Mouse (Mus musculus): Measurements from ENCODE around the gene Kcnj6.

Kcnj6 gene

DNA sequence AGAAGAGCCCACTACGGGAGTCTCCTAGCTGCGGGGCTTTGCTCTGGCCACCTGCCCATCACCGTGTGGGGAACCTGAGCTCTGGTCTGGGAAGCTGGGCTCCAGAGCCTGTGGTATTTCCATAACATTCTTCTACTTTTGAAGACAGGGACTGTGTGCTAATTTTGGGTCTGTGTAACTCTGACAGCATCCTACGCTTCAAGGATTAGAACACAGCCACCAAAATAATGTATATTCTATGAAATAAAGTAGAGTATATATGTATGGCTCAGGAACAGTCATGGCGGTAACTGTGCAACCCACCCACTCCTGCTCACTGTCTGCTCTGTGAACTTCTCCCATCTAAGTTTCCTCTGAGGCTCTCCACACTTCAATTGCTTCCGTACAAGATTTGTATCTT lies 229.9 kb downstream of the Kcnj6 start:
- DNase-seq (ENCODE audit: low spot score) = no peak

DNA sequence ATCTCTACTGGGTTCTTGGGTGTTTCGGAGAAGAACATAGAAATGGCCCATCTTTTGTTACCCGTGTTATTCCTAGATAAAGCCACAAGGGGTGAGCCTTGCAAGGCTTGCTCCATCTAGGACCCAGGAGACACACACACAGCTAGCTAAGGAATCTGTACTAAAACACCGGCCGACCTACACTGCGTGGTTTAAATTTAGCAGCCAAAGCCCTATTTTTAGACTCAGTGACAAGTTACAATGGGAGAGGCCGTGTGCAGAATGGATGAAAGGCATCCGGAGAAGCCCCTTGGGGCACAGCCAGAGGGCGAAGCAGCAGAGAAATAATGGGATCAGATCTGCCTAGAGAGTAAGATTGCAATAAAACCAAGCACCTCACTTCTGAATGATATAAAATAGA lies 232.4 kb downstream of the Kcnj6 start:
- no peak for DNase-seq (ENCODE audit: low spot score)

DNA sequence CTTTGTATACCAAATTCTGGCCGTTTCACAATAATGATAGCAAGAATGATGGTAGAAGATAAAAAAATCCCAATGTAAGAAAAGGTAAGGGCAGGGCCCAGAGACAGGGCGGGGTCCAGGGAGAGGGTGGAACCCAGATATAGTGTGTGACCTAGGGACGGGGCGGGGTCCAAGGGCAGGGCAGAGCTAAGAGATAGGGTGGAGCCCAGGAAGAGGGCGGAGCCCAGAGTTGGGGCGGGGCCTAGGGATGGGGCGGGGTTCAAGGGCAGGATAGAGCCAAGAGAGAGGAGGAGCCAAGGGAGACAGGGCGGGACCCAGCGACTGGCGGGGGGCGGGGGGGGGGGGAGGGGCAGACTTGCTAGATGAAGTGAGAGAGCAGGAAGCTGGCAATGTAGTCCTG lies 236.8 kb downstream of the Kcnj6 start:
- no peak for DNase-seq (ENCODE audit: low spot score)

DNA sequence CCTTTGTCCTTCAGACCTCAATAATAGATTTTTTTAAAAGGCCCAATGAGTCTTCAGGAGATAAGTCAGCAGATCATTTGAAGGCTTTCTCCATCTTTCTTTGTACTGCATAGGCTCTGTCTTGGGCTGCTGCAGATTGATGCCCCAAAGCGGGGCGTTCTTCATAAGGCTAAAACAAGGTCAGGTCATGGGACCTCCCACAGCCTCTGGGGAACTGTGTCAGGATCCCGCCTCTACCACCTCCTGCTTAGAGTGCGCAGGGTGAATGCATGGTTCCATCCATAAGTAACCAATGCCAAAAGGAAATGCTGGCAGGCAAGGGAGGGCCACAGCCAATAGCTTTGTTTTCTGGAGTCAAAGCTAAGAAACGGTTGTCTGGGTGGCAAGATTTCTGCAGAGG lies 237.7 kb downstream of the Kcnj6 start:
- no peak for DNase-seq (ENCODE audit: low spot score)

DNA sequence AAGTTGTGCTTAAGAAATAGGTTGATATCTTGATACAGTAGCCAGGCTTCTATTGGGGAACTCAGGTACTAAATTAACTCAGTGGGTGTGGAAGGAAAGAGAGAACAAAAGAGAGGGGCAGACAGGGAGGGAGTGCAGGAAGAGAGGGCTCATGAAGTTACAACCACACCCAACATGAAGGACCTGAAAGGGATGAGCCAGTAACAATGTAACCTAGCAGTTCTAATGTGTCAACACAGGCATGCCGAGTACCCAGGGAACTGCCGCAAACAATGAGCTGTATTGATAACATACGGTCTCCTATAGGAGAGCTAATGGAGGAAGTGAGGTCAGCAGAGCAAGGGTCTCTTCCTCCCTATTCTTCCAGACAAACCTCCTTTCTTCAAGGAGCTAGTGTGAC lies 238.9 kb downstream of the Kcnj6 start:
- DNase-seq (ENCODE audit: low spot score) = no peak

DNA sequence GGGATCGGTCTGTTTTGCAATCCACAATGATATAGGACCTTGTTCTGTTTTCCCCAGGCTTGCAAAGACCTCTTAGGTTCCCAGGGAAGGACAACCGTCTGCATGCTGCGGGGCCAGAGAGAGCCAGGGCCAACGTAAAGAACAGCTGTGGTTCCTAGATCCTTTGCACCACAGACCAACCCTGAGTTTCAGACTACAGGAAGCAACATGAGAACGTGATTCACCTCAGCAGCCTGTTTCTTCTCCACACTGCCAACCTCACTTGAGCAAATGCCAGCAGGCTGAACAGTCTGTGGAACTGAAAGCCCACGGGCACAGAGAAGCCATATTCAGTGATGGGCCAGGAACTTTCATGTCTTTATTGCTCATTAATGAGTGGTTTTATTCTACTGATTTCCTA lies 241.1 kb downstream of the Kcnj6 start:
- no peak for DNase-seq (ENCODE audit: low spot score)

DNA sequence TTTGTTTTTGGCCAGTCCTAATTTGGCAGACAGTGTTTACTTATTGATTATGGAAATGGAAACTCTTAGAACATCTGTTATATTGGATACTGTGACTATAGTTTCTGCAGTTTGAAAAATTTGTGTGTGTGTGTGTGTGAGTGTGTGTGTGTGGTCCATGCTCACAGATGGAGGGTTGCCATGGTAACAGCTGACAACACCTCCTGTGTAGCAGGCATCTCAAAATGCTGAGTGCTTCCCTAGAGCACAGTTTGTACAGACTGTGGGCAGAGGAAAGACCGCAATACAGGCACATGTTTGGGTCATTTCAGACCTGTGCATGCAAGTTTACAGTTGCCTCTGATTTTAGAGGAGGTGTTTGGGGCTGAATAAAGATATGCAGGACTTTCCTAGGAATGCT lies 244.0 kb downstream of the Kcnj6 start:
- no peak for DNase-seq (ENCODE audit: low spot score)

DNA sequence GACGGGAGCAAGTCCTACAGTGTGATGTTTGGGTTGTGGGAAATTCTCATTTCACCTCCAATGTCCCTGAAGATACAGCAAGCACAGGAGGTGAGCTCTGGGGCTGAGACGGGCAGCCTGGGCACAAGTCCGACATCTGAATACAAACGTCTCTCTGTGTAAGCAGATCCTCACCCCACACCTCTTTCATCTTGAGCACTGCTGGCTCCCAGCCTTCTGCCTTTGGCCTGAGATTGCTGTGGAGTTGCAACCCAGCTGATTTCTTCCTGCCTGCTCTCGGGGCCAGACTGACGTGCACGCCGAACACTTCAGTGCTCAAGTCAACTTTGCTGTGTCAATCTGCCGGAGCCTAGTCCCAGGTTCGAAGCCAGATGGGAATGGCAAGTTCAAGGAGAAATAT lies 244.7 kb downstream of the Kcnj6 start:
- no peak for DNase-seq (ENCODE audit: low spot score)

DNA sequence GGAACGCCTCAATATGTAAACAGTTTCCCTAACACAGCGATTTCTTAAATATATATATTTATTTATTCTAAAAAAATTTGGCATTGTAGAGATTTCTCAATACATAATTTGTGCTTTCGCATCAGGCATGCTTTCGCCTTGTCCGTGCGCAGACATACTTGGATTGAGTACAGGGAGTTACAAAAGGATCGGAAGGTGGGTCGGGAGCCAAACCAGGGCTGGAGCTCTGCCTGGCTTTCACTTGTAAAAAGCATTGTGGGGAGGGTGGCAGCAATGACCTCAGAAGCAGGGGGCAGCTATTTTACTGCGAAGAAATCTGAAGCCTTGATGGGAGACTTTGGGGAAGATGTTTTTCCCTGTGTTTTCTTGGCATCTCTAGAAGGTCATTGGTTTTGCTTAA lies 252.5 kb downstream of the Kcnj6 start:
- DNase-seq (ENCODE audit: low spot score) = no peak

DNA sequence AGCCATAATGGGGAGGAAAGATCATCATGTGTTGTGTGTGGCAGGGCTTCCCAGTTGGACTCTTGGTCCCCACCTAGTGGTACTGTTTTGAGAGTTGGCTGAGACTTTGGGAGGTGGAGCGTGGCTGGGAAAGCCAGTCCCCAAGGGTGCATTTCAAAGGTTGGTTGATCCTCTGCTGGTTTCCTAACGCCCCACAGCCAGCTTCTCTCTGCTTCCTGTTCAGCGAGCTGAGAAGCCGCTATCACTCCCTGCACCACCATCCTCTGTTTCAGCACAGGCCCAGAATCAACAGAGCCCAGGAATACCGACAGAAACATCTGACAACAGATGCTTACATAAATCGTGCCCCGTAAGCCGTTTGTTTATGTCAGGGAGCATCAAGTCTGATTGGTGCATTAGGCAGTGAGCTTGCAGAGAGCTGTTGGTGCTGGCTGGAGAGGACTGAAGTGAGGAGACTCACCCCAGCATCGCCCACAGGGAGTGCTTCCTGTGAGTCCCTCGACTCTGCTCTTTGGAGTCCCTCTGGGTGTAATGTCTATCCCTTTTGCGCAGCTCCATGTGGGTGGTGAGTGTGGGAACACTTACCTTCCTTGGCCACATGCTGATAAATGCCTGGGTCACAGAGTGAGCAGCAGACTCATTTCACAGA lies 253.5 kb downstream of the Kcnj6 start:
- no peak for DNase-seq (ENCODE audit: low spot score)

DNA sequence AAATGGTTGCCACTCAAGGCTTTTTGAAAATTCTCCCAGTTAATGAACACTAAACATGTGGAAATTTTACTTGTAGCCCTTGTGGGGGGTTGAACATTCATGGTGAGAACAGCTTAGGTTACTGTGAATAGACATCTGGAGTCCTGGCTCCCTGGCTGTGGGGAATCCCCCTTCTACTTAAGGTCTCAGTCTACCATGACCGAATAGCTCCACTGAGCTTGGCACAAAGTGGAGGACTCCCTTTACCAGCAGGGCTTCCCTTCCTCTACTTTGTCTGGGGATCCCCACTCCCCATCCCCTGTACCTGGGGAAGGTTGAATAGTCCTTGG lies 260.2 kb downstream of the Kcnj6 start:
- no peak for DNase-seq (ENCODE audit: low spot score)

DNA sequence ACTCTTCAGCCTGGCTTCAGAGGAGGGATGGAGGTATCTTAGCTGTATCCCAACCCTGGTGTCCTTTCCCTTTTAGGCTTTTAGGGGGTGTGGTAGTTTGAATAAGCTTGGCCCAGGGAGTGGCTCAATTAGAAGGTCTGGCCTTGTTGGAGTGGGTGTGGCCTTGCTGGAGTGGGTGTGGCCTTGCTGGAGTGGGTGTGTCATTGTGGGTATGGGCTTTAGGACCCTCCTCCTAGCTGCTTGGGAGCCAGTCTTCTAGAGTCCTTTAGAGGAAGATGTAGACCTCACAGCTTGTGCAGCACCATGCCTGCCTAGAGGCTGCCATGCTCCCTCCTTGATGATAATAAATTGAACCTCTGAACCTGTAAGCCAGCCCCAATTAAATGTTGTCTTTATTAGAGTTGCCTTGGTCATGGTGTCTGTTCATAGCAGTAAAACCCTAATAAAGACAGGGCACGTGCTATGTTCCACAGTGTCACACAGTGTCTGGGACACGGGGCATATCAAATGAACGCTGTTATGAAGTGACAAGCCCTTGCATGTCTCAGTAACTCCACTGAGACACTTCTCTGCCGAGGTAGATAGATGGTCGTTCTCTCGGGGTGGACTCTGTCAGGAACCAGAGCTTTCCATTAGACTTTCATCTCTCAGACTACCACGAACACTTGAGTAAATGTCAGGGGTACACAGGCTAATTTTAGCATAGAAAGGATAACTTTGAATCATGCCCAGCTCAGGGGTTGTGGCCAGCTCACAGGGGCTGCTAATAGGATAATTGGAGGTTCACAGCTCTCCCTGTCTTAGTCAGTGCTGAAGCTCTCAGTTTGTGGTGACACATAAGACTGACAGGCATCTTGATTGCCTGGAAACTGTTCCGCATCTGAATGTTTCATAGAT lies 260.8 kb downstream of the Kcnj6 start:
- no peak for DNase-seq (ENCODE audit: low spot score)

DNA sequence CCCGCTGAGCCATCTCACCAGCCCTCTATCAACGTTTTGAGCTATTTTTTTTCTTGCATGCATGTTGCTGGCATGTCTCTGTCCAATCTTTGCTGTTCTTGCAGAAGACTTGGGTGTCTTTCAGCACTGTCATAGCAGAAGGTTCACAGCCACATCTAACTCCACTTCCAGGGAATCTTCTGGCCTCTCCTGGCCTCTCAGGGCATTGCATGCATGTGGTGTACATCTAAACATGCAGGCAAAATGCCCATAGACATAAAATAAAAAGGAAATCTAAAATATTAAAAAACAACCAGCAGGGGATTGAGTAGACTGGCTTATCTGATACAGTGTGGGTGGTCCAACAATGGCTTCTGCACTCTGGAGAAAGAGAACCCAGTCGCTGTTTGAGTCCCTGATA lies 262.0 kb downstream of the Kcnj6 start:
- DNase-seq (ENCODE audit: low spot score) = no peak

DNA sequence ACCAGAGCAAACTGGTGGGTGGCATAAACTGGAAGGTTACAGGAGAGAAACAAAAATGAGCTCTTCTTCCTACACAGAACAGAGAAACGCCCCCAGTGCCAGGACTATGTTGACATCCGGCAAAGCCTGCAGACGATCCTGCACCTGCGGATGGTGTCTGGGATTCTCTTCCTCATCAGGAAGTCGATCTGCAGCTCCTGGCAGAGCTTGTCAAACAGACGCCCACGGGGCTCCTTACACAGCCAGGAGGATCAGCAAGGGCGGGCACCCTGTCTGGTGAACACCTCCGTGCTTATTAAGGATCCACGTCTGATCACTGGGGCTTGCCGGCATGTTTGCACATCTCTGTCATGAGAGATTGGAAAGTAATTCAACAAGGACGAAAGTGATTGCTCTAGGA lies 266.5 kb downstream of the Kcnj6 start:
- DNase-seq (ENCODE audit: low spot score) = no peak

DNA sequence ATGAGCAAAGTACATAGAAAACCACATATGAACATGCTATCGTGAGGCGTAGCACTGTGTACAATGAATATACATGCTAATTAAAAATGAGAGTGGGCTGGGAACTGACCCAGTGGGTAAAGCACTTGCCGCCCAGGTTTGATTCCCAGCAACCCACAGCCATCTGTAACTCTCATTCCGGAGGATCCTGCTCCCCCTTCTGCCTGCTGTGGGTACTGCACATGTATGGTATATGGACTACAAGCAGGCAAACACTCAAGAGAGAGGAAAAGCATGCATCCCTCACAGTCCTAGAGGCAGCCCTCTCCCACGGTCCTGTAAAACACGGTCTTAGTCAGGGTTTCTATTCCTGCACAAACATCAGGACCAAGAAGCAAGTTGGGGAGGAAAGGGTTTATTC lies 268.3 kb downstream of the Kcnj6 start:
- DNase-seq (ENCODE audit: low spot score) = no peak

DNA sequence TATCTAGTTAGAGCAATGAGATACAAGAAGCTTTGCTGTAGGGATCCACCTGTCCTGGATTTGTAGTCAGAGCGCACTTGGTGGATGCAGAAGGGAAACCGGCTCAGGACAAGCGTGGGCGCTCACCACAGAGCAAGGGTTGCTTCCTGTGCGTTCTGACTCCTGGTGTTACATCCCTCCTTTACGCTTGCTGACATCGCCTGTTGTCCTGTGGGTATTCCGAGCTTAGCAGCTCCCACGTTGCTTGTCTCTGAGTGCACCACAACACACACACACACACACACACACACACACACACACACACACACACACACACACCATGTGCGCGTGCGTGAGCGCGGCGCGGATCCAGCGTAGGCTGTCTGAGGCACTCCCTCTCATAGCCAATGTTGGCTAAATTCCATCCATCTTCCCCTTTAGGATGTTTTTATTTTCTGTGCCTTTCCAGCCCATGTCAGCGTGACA lies 272.7 kb downstream of the Kcnj6 start:
- DNase-seq (ENCODE audit: low spot score) = no peak

DNA sequence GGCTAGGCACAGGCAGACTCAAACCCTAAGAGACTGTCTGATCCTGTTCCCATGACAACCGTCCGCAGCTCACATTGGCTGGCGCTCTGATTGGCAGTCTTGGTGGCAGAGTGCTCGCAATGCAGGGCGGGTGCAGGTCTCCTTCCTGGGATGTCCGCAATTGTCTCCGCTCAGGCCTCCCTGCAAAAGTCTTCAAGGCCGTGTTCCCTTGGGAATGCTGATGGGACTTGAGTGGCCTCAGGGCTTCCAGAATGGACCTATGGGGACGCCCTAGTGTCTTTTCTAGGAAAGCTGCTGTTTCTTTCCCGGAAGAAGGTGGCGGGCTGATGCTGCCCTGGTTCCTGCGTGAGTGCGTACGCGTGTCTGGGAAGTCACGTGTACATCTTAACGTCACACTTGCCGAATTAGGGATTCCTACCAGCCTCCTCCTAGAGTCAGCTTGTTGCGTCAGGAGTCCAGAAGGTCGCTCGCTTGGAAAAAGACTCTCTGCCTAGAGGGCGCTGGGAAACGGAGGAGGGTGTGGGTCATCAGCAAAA lies 273.4 kb downstream of the Kcnj6 start:
- DNase-seq (ENCODE audit: low spot score) = peak; percentile 58

DNA sequence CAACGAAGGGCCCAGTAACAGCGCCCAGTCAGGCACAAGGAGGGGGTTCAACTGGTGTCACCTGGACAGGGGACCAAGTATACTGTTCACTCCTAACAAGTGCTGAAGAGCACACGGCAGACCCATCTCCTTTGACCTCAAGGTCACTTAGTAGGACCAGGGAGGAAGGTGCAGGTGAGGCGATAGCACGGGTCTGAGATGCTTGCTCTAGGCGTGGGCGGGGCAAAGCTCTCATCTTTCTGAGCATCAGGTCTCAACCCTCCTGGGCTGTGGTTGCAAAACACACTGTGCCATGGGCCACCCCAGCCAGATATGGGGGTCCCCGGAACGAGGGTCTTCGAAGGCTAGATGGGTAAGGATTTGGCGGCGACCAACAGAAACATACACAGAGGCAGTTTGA lies 274.6 kb downstream of the Kcnj6 start:
- no peak for DNase-seq (ENCODE audit: low spot score)

DNA sequence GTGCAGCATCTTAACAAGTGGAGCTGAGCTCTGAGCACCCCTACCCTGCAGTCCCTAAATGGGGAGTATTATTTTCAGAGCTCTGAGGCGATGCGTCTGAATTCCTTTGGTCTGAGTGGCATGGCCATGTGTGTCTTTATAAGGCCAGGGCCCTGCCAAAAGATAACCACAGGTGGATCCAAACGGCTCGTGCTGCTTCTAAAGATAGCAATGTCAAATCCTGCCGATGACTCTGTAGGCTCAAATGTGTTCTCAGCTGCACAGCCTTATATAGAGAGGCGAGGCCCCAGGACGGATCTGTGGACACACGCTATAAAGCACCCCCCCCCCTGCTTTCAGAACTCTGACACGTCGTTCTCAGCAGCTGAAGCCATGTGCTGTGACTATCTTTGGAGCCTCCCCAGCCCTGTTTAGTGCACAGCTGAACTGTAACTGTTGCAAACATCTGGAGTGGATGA lies 275.9 kb downstream of the Kcnj6 start:
- DNase-seq (ENCODE audit: low spot score) = no peak

DNA sequence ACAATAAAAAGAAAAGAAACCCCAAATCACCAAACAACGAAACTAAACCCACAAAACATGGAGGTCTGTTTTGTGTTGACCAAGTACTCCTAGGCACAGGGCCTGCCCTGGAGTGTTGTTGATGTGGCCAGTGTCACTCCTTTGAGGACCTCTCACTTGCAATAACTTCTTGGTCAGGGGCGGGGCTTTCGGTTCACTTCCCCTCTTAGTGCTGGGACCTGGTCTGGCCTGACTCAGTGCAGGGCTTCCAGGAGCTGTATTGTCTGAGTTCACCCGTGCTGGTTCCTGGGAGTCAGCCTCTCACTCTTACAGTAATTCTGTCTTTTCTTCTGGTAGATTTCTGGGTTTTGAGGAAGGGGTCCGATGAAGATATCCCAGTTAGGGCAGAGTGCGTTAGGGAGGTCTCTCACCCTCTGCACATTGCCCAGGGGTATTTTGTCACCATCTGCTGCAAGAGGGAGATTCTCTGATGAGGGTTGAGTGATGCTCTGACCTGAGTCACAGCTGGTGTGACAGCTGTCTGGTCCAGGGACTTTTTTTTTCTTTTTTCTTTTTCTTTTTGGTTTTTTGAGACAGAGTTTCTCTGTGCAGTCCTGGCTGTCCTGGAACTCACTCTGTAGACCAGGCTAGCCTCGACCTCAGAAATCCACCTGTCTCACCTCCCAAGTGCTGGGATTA lies 276.9 kb downstream of the Kcnj6 start:
- DNase-seq (ENCODE audit: low spot score) = no peak

DNA sequence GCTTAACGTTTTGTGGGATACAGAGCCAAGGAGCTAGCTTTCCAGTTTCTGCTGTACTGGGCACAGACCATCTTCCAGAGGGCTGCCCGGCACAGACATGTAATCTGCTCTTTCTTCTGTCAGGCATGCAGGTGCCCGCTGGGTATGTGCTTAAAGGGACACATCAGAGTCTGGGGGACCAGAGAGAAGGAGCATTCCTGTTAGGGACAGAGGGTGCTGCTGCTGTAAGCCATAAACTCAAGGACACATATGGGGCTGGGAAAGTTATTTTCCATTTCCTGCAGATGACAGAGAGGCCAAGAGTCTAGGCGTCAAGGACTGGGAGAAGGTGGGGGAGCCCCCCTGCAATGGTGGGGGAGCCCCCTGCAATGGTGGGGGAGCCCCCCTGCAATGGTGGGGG lies 278.0 kb downstream of the Kcnj6 start:
- DNase-seq (ENCODE audit: low spot score) = no peak

DNA sequence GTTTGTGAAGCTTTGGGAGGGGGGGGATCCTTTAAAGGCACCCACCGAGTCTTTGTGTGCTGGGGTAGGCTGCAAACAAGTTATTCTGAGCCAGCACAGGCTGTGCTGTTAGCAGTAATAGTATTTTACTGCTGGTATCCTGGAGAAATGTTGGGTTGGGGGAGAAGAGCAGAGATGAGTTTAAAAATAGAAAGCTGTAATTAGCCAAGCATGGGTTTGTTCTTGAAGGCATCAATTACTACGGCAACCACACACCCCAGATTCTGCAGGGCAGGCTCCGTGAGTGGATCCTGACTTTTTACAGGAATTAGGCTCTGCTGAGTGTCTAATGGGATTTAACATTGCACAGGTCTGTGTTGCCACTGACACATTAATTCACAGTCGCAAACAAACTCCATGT lies 278.6 kb downstream of the Kcnj6 start:
- no peak for DNase-seq (ENCODE audit: low spot score)

DNA sequence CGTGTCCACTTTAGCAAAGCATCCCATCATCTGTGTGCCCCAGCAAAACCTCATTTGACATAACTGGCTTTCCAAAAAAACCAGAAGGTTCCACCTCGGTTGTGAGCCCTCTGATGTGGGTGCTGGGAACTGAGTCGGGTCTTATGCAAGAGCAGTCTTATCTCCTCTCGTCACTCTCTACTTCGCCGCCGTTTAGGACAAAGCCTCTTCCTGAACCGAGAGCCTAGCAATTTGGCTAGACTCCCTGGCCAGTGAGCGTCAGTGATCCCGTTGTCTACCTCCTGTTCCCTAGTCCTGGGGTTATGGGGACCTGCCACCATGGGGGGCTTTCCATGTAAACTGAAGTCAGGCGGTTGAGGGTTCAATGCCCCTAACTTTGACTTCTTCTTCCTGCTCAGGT lies 280.4 kb downstream of the Kcnj6 start:
- DNase-seq (ENCODE audit: low spot score) = no peak
